Mouse (Mus musculus) E14TG2a.4 (cell line): ENCODE data around the gene Oscar.

ENCODE experiments used
- CTCF ChIP-seq: conservative IDR thresholded peaks from 2 replicates; pipeline ENCODE4 v1.5.1; 2014; ENCODE audit warnings: low read length
- POU5F1 ChIP-seq: IDR thresholded peaks from 2 replicates; pipeline ENCODE4 v1.6.1; 2014; ENCODE audit warnings: low read length, borderline replicate concordance

DNA sequence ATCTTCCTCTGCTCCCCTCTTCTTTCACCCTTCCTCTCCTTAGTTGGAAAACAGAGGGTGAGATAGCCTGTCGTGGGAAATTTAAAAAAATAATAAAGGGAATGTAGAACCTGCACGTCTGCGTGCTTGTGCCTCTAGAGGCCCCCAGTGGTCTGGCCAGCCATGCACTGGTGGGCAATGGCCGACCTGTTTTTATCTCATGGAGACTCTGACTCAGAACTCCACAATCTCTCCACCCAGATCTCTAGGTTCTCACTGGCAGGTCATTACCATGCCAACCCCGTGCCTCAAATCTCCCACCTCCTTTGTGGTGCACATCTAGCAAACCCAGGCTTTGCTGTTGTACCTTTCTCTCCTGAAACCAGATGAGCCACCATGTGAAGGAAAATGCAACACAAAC lies 21.3 kb downstream of the Oscar start:
- TF ChIP-seq CTCF = no peak; the same call in 1 of the 2 replicates
- TF ChIP-seq POU5F1 = no peak
